Mouse (Mus musculus) cortical plate, adult 2 months (tissue): ENCODE results near the gene Stim2. TPM values are rescaled to one million over a fixed set of nuclear protein-coding genes. Genes with fewer than 3 reads are reported as not detected.

Experiments used
- H3K27ac ChIP-seq: fragments of 200-500 bp; 2 replicates; pipeline ENCODE4 v1.5.1; 2012; ENCODE audit warnings: low read length, control low read depth, inconsistent platforms; ENCODE audit not compliant: insufficient read depth
- H3K4me1 ChIP-seq: fragments of 200-500 bp; 2 replicates; pipeline ENCODE4 v1.6.1; 2011; ENCODE audit warnings: low read length; ENCODE audit not compliant: control insufficient read depth, insufficient read depth
- H3K4me3 ChIP-seq: fragments of 200-500 bp; 2 replicates; pipeline ENCODE4 v1.5.1; 2011; ENCODE audit warnings: mild to moderate bottlenecking, low read length, control low read depth; ENCODE audit not compliant: insufficient read depth
- CTCF ChIP-seq: fragments of 200-500 bp; IDR thresholded peaks from 2 replicates; pipeline ENCODE4 v1.5.1; 2011; ENCODE audit warnings: mild to moderate bottlenecking, control low read depth, low read length; ENCODE audit not compliant: insufficient read depth; ENCODE audit errors: extremely low read depth
- POLR2A ChIP-seq: fragments of 200-500 bp; IDR thresholded peaks from 2 replicates; pipeline ENCODE4 v1.6.1; 2011; ENCODE audit warnings: mild to moderate bottlenecking, low read length, control low read depth; ENCODE audit not compliant: insufficient read depth; ENCODE audit errors: extremely low read depth
- polyA plus RNA-seq: library from polyadenylated mRNA; depleted of rRNA; stranded (reverse); fragments of >200 nt; gene quantifications from 2 replicates; pipeline ENCODE4 v1.2.3, GENCODE M21; 2012

The Stim2 gene
- polyA plus RNA-seq, 1 experiment = 25.5 TPM

DNA sequence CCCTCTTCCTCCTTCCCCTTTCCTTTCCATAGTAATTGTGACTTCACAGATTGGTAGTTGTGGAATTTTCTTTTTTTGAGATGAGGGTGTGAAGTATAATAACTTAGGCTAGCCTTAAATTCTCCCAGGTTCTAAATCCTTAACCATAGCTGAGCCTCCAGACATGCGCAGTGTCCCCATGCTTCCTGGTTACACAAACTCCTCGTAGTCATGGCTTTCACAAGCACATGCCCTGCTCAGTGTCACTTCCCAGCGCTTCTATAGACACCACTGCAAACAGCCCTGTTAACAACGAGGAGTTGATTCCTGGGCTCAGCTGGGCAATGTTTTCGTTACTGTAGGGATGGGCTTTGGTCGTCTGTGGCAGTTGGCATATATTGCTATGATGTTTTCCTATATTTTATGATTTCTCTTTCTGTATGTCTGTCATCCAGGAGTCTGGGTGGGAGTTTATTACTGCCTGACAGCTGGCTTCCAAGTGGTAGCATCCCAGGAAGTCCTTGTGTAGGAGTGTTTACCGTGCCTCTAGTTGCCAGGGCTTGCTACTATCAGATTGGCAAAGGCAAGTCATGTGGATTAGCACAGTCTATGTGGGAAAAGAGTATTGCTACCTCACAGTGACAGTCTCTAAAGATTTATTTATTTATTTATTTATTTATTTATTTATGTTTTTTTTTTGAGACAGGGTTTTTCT lies 55.5 kb downstream of the Stim2 start:
- H3K4me1 ChIP-seq = peaks cover 4% of the 10 kb centered on the region
- TF ChIP-seq POLR2A (no peak), CTCF (no peak)
- H3K27ac ChIP-seq = no peak overlapping the region
- H3K4me3 ChIP-seq = no peak overlapping the region

DNA sequence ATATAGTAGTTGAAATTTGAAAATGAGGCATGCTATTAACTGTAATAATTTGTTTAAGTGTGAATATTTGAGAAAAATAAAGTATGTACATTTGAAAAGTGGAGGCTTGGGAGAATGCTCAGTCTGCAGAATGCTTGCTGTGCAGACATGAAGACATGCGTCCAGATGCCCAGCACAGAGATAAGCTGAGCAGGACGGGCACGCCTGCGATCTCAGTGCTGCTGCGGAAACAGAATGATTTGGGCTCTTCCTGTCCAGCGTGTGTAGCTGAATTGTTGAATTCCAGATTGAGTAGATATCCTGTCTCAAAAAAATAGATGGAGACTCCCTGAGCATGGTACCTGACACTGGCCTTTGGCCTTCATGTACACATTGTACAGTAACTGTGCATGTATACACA lies 58.0 kb downstream of the Stim2 start:
- Histone ChIP-seq H3K4me3 (no peak overlapping the region), H3K4me1 (no peaks in the 10 kb centered on the region; the same call in 1 of the 2 replicates), H3K27ac (no peak overlapping the region)
- TF ChIP-seq POLR2A (no peak), CTCF (no peak)

DNA sequence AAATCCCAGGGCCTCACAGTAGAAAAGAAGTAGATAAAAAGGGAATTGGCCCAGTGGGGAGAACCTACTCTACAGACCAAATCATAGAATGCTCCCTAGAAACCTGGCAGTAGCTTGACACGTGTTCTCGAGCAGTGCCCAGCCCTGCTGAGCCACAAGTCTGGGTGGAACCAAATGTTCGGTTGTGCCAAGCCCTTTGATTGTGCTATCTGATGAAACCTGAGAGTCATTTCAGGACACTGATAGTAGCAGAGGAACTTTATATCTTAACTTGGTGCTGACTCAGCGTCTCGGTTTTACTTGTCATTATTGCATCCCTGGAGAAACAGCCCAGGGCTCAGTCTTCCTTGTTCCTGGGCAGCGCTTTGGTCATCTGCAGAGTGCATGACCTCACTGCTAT lies 61.7 kb downstream of the Stim2 start:
- Histone ChIP-seq H3K4me3 (no peak overlapping the region), H3K27ac (no peak overlapping the region), H3K4me1 (peaks cover 3% of the 10 kb centered on the region; the same call in 1 of the 2 replicates)
- no peak for TF ChIP-seq POLR2A

DNA sequence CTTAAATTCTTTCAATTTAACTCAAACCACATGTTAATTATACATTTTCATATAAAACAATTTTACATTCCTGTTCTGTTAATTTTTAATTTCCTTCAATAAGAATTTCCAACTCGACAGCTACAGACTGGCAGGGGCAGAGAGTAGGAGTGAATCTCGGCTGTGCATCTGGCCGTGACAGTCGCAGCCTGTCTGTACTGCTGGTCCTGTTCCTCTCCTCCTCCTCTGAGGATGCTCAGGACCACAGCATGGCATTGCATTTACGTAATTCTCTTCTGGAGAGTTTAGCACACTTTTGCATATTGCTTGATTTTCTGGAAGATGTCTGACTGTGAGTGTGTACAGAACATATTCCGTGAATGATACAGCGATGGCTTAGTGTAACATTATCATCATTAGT lies 63.8 kb downstream of the Stim2 start:
- TF ChIP-seq CTCF (no peak), POLR2A (no peak)
- no peak overlapping the region for H3K4me3 ChIP-seq
- peaks cover 3% of the 10 kb centered on the region; the same call in 1 of the 2 replicates for H3K4me1 ChIP-seq
- H3K27ac ChIP-seq = no peak overlapping the region

DNA sequence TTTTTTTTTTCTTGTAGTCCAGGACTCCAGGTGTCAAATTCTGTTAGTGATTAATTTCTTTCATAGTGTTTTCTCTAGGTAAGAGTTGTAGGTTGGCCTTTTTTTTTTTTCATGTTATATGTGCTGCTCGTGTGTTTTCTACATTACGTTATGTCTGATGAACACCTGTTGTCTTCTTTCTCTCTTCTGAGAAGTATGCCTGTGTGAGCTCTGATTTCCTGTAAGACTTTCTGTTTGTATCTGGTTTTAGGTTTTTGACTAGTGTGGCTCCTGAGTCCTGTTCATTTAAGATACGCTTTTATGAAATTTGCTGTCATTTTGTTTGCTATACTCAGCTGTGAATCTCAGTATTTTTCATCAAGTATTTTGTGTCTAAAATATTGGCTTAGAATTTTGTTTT lies 69.3 kb downstream of the Stim2 start:
- H3K4me3 ChIP-seq = no peak overlapping the region
- no peaks in the 10 kb centered on the region; the same call in 1 of the 2 replicates for H3K4me1 ChIP-seq
- TF ChIP-seq CTCF (no peak), POLR2A (no peak)
- H3K27ac ChIP-seq = no peak overlapping the region

DNA sequence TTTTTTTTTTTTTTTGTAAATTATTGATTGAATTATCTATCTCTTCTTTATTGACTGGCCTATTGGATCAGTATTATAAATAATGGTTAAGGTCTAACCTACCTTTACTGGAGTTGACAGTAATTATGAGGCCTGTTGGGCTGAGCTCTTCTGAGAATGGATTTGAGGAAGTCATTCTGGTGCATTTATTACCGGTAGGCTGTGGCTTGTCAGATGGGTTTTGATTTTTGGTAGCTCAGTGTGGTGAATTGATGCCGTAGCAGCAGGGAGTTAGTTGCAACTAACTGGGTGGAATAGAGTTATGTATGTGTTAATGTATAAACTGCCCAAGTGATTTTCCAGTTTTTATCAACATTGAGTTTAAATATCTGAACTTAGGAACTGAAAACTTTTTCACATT lies 72.2 kb downstream of the Stim2 start:
- H3K4me1 ChIP-seq = peaks cover 4% of the 10 kb centered on the region
- TF ChIP-seq POLR2A (no peak), CTCF (no peak)
- H3K27ac ChIP-seq = no peak overlapping the region
- H3K4me3 ChIP-seq = no peak overlapping the region

DNA sequence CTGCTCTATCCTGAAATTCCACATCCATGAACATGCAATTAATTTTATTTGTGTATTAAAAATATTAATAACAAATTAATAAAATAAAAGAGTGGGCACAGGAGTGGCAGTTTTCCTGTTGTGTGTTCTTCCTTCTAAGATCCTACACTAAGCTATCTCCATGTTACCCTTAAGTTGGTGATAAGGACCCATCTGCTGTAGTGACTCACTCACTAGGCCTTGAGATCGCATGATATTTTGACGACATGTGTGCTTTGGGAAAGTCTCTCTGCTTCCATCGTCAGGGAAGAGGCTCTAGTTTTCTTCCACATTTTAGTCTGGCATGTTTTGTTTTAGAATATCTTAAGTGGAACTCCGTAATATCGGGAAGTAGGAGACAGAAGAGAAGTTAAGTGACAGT lies 73.0 kb downstream of the Stim2 start:
- TF ChIP-seq POLR2A = no peak
- no peak for TF ChIP-seq CTCF

DNA sequence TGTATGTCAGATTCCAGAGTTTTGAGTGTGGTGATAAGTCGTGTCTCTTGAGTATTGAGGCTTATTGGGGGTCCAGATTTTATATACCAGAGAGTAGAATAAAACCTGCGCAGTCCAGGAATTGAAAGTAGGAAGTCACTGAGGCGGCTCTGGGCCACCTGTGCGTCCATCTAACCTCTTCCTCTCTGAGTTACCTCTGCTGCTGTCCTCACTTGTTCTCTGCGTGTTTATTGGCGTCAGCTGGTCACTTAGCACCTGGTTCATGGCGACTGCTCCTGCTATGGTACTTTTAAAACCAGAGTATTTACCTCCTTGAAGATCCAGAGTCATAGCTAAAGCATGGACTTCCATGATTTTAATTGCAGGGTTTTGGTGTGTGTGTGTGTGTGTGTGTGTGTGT lies 73.4 kb downstream of the Stim2 start:
- H3K27ac ChIP-seq = no peak overlapping the region
- TF ChIP-seq POLR2A (no peak), CTCF (no peak)
- no peak overlapping the region for H3K4me3 ChIP-seq
- H3K4me1 ChIP-seq = peaks cover 4% of the 10 kb centered on the region

More for the DNA sequence above, 73.0 kb downstream of the Stim2 start:
- Histone ChIP-seq H3K4me3 (no peak overlapping the region), H3K27ac (no peak overlapping the region), H3K4me1 (peaks cover 4% of the 10 kb centered on the region)

DNA sequence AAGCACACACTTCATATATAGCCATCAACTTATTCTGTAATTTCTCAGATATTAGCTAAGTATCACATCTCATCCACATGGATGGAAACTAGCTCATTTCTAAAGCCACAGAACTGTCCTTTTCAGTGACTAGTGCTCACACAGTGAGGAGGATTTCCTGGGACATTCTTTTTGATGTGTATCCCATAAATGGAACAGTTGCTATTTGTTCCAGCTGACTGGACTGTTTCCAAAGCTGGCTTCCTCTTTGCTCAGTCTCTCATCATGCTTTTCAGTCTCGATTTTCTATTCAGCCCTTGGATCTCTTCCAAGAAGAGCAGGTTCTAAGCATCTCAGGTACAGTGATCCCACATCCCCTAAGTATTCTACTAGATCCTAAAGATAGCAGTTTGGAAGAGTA lies 75.0 kb downstream of the Stim2 start:
- Histone ChIP-seq H3K4me1 (peaks cover 4% of the 10 kb centered on the region), H3K27ac (no peak overlapping the region), H3K4me3 (no peak overlapping the region)
- no peak for TF ChIP-seq POLR2A
- TF ChIP-seq CTCF = no peak

DNA sequence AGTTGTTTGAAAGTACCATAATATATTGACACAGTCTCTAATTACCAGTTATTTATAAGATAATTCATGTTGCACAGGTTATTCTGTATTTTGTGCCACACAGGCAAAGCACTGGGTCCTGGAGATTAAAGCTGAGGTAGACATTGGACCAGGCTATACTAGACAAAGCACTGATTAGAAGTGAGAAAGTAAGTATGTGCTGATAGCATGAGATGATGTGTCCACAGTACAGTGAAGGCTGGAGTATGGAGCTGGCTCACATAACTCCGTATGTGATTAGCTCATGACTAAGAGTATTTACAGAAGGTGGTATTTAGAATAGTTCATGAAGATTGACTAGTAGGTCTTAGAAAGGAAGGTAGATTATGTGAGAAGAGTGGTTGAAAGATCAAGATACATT lies 81.7 kb downstream of the Stim2 start:
- TF ChIP-seq CTCF = no peak
- no peak for TF ChIP-seq POLR2A
- no peaks in the 10 kb centered on the region for H3K4me1 ChIP-seq

More for the DNA sequence above, 81.7 kb downstream of the Stim2 start:
- H3K27ac ChIP-seq = no peak overlapping the region
- H3K4me3 ChIP-seq = no peak overlapping the region
